Comparison of ENCODE assay signal across 8 mouse cellular contexts in genomic region chr4:46544313-46544712, GRCm38 (mm10). TPM values are rescaled to one million over a fixed set of nuclear protein-coding genes. Genes with fewer than 3 reads are reported as not detected.
DNase-seq lines count a peak whose midpoint lies in the region; ATAC-seq lines count a peak whose summit lies in the region.

No protein-coding gene starts in this region.

- peak; percentile 26 for DNase-seq in embryo, embryonic 10.5 days (ENCODE audit: low spot score)
- no peak for DNase-seq in embryo, embryonic 11 days
- peak; percentile 51 to 68 for DNase-seq in spleen, adult 18-20 months
- DNase-seq in spleen, adult 12 weeks (ENCODE audit: low spot score): no peak
- DNase-seq in thymus, postnatal 25 days: peak; percentile 41
- no peak for DNase-seq in ovary, postnatal 14 days (ENCODE audit: low spot score)
- DNase-seq in urinary bladder, postnatal 4 days (ENCODE audit: low spot score in 2 of 2): no peak

- peak; percentile 69; the same call in 1 of the 2 replicates for ATAC-seq in granulocyte monocyte progenitor cell, adult 5-6 weeks (replicated peaks; ENCODE audit: poor library complexity, severe bottlenecking)

RNA-seq across cellular contexts. Expression of gene Trim14, which starts 8.4 kb away (rescaled TPM):
- total RNA-seq in granulocyte monocyte progenitor cell, adult 5-6 weeks (2014; fragmentation: Nextera tagmentation): 21.1 and 34.2 TPM in 2 replicates
- 15.6 and 16.3 TPM in 2 replicates for total RNA-seq in granulocyte monocyte progenitor cell, adult 5-6 weeks (2017)

RNA-seq across cellular contexts. Expression of gene Nans, which starts 55.3 kb away (rescaled TPM):
- 77.2 and 94.3 TPM in 2 replicates for total RNA-seq in granulocyte monocyte progenitor cell, adult 5-6 weeks (2014; fragmentation: Nextera tagmentation)
- total RNA-seq in granulocyte monocyte progenitor cell, adult 5-6 weeks (2017): 86.2 and 97.0 TPM in 2 replicates

RNA-seq across cellular contexts. Expression of gene Coro2a, which starts 57.7 kb away (rescaled TPM):
- 73.0 and 78.4 TPM in 2 replicates for total RNA-seq in granulocyte monocyte progenitor cell, adult 5-6 weeks (2014; fragmentation: Nextera tagmentation)
- 22.0 and 28.4 TPM in 2 replicates for total RNA-seq in granulocyte monocyte progenitor cell, adult 5-6 weeks (2017)

Comparison
In these comparisons a context has a peak if more than half of its experiments do, and no peak if none do; other contexts are left out.
1. DNase-seq: peak in embryo, embryonic 10.5 days (single experiment), spleen, adult 18-20 months (2 of 2) and thymus, postnatal 25 days (single experiment); none in embryo, embryonic 11 days (single experiment), spleen, adult 12 weeks (single experiment), ovary, postnatal 14 days (single experiment) and urinary bladder, postnatal 4 days (0 of 2).